Mouse (Mus musculus): ENCODE results near the gene Itga6.

- TF ChIP-seq CTCF (IDR thresholded peaks at IDR 0.05; ENCODE audit: borderline replicate concordance, insufficient read depth, low read depth, low read length) (no peak), POLR2A (IDR thresholded peaks at IDR 0.05; ENCODE audit: borderline replicate concordance, insufficient read depth, low read length) (no peak)
Observed at GRCm38 (mm10) chr2:71810010-71810409, 64.6 kb downstream of the Itga6 start.

Data from cerebellum, adult 2 months (tissue).